21 mouse cellular contexts compared by ENCODE assay signal in the genomic region with DNA sequence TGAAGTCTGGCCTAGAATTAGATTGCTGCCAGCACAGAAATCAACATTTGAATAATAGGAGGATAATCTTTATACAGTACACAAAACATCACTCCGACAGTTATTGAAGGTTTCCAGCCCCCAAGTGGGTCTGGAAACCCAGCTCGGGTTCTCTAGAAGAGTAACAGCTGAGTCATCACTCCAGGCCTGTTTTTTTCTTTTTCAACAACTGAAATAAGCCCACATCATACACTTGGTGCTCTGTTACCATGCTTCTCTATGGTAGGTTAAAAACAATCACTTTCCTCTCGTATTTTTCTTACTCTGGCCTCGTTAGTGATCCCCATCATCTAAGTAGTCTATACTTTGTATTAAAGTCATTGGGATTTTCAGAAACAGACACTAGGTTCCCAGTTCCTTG. TPM values are rescaled to one million over a fixed set of nuclear protein-coding genes. Genes with fewer than 3 reads are reported as not detected.
DNase-seq lines count a peak whose midpoint lies in the region; ATAC-seq lines count a peak whose summit lies in the region.
"Had no signal": no experiment of that assay in that cellular context is flagged by ENCODE, and none has a peak within 500 bp of the region (broad histone marks: within the 10 kb centered on the region; RNA-seq: fewer than 3 reads in every experiment).

No protein-coding gene starts in this region.

- no peak for DNase-seq in frontal cortex, postnatal 14 days (ENCODE audit: low spot score in 2 of 2)
- peak; percentile 17 for DNase-seq in midbrain, embryonic 11.5 days (ENCODE audit: low spot score, missing footprints)
- peak; percentile 39 for DNase-seq in MN1 (ENCODE audit: low spot score)
- DNase-seq in gastrocnemius, adult 18-20 months (ENCODE audit: low spot score), result no peak
- DNase-seq: adrenal gland, postnatal 14 days; cerebellum, adult 2 months; cerebellum, postnatal 10 days; gastrocnemius, postnatal 14 days; heart, adult 2 months; heart, postnatal 14 days had no signal

- no peak overlapping the region for H3K4me2 ChIP-seq in midbrain, embryonic 11.5 days
- H3K4me2 ChIP-seq in midbrain, embryonic 16.5 days (ENCODE audit: low read length), result no peak overlapping the region
- H3K4me2 ChIP-seq: heart, embryonic 11.5 days; heart, embryonic 15.5 days; hindbrain, embryonic 13.5 days had no signal

- H3K27me3 ChIP-seq in midbrain, embryonic 11.5 days (ENCODE audit: control insufficient read depth, insufficient read depth, low read length), result no peaks in the 10 kb centered on the region
- H3K27me3 ChIP-seq in midbrain, embryonic 16.5 days (ENCODE audit: control insufficient read depth, insufficient read depth, low read depth, low read length), result no peaks in the 10 kb centered on the region
- H3K27me3 ChIP-seq: heart, embryonic 15.5 days; hindbrain, embryonic 13.5 days had no signal

- H3K4me1 ChIP-seq in midbrain, embryonic 11.5 days (ENCODE audit: control insufficient read depth, insufficient read depth, low read length), result peaks cover 9% of the 10 kb centered on the region
- peaks cover 21% of the 10 kb centered on the region for H3K4me1 ChIP-seq in midbrain, embryonic 16.5 days (ENCODE audit: control insufficient read depth, insufficient read depth, low read length)

- H3K4me3 ChIP-seq in midbrain, embryonic 11.5 days (ENCODE audit: low read depth, low read length), result no peak overlapping the region
- H3K4me3 ChIP-seq in midbrain, embryonic 16.5 days (ENCODE audit: low read depth, low read length), result no peak overlapping the region
- H3K4me3 ChIP-seq: embryonic facial prominence, embryonic 10.5 days; erythroblast, embryonic 14.5 days; forebrain, embryonic 10.5 days; heart, adult 2 months; heart, embryonic 15.5 days; hindbrain, embryonic 13.5 days had no signal

- peaks cover 8% of the 10 kb centered on the region; the same call in 1 of the 2 replicates for H3K36me3 ChIP-seq in midbrain, embryonic 11.5 days (ENCODE audit: control insufficient read depth, insufficient read depth, low read length)
- H3K36me3 ChIP-seq in midbrain, embryonic 16.5 days (ENCODE audit: control insufficient read depth, insufficient read depth, low read length), result peaks cover 9% of the 10 kb centered on the region; the same call in 1 of the 2 replicates

- no peak overlapping the region for H3K9ac ChIP-seq in midbrain, embryonic 11.5 days (ENCODE audit: low read length)
- H3K9ac ChIP-seq in midbrain, embryonic 16.5 days (ENCODE audit: low read depth, low read length), result no peak overlapping the region
- H3K9ac ChIP-seq: heart, embryonic 15.5 days; hindbrain, embryonic 13.5 days had no signal

- peaks cover 3% of the 10 kb centered on the region; the same call in 1 of the 2 replicates for H3K9me3 ChIP-seq in midbrain, embryonic 11.5 days (ENCODE audit: control insufficient read depth, low read length)
- H3K9me3 ChIP-seq in midbrain, embryonic 16.5 days (replicated peaks; ENCODE audit: control insufficient read depth, low read length, poor library complexity, severe bottlenecking), result no peaks in the 10 kb centered on the region
- H3K9me3 ChIP-seq: heart, embryonic 15.5 days had no signal

- no peak overlapping the region for H3K27ac ChIP-seq in midbrain, embryonic 11.5 days (ENCODE audit: low read depth, low read length)
- no peak overlapping the region for H3K27ac ChIP-seq in midbrain, embryonic 16.5 days (ENCODE audit: low read length)
- H3K27ac ChIP-seq: embryonic facial prominence, embryonic 10.5 days; forebrain, embryonic 10.5 days; heart, adult 2 months; heart, embryonic 15.5 days; hindbrain, embryonic 13.5 days; hindbrain, postnatal 0 days had no signal

- ATAC-seq in frontal cortex, adult (ENCODE audit: low TSS enrichment), result peak; percentile 67; the same call in 1 of the 2 replicates
- no peak for ATAC-seq in midbrain, embryonic 11.5 days (ENCODE audit: low FRiP score)
- ATAC-seq in midbrain, embryonic 16.5 days, result no peak
- no peak for ATAC-seq in erythroblast, adult 5-6 weeks (replicated peaks; ENCODE audit: low FRiP score, poor library complexity, severe bottlenecking)
- ATAC-seq: forebrain, embryonic 14.5 days; hindbrain, postnatal 0 days had no signal

- 89% methylated on average over 4 of the region's 4 CpGs for WGBS in midbrain, embryonic 11.5 days
- 86% methylated on average over 4 of the region's 4 CpGs for WGBS in midbrain, embryonic 16.5 days

RNA-seq across cellular contexts. Expression of a gene that starts 5.8 kb away (rescaled TPM):
- polyA plus RNA-seq in midbrain, embryonic 11.5 days (2014; fragmentation: Nextera tagmentation; extraction: Ambion mirVana), result 65.5 and 66.2 TPM in 2 replicates
- 63.2 and 66.2 TPM in 2 replicates for polyA plus RNA-seq in midbrain, embryonic 16.5 days (2015; fragmentation: Nextera tagmentation; extraction: Ambion mirVana)
- total RNA-seq in gastrocnemius, adult 18-20 months (2021), result 10 to 100 TPM; 16.8 to 19.0 TPM
- total RNA-seq in erythroblast, adult 5-6 weeks (2015; ENCODE audit: low replicate concordance), result 15.4 and 29.9 TPM in 2 replicates
- total RNA-seq in erythroblast, adult 5-6 weeks (2017; ENCODE audit: low replicate concordance), result 25.6 and 33.6 TPM in 2 replicates

RNA-seq across cellular contexts. Expression of a gene that starts 44.8 kb away (rescaled TPM):
- 38.8 and 43.1 TPM in 2 replicates for polyA plus RNA-seq in midbrain, embryonic 11.5 days (2014; fragmentation: Nextera tagmentation; extraction: Ambion mirVana)
- 28.9 and 32.7 TPM in 2 replicates for polyA plus RNA-seq in midbrain, embryonic 16.5 days (2015; fragmentation: Nextera tagmentation; extraction: Ambion mirVana)
- total RNA-seq in gastrocnemius, adult 18-20 months (2021), result 10 to 100 TPM; 12.0 to 13.4 TPM
- total RNA-seq in erythroblast, adult 5-6 weeks (2015; ENCODE audit: low replicate concordance), result 18.6 and 28.8 TPM in 2 replicates
- 17.6 and 22.8 TPM in 2 replicates for total RNA-seq in erythroblast, adult 5-6 weeks (2017; ENCODE audit: low replicate concordance)

Comparison
In these comparisons a context has a peak if more than half of its experiments do, and no peak if none do; other contexts are left out.
1. DNase-seq: peak in midbrain, embryonic 11.5 days (single experiment) and MN1 (single experiment); none in frontal cortex, postnatal 14 days (0 of 2) and gastrocnemius, adult 18-20 months (single experiment).